In the genomic region with DNA sequence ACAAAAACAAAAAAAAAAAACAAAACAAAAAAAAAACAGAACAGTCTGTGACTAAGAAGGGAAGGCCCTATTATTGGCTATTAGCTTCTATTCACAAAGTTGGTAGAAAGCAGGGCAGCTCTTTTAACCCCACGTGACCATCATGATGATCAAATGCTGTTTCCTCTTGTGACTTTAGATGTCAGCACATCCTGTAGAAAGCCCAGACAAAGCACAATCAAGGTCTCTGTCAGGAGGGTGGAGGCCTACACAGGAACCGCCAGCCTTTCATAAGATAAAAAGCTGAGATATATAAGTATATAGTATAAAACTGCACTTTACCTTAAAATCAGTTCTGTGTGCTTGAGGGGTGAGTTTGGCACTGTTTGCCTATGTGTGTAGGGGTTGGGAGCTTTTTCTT, we compare ENCODE assay signal across 15 mouse cellular contexts. TPM values are rescaled to one million over a fixed set of nuclear protein-coding genes. Genes with fewer than 3 reads are reported as not detected.
DNase-seq lines count a peak whose midpoint lies in the region; ATAC-seq lines count a peak whose summit lies in the region.
"Had no signal": no experiment of that assay in that cellular context is flagged by ENCODE, and none has a peak within 500 bp of the region (broad histone marks: within the 10 kb centered on the region; RNA-seq: fewer than 3 reads in every experiment).

No protein-coding gene starts in this region.

- H3K4me3 ChIP-seq in heart, embryonic 10.5 days: no peak overlapping the region
- no peak overlapping the region for H3K4me3 ChIP-seq in macrophage (ENCODE audit: inconsistent target)
- H3K4me3 ChIP-seq: embryonic facial prominence, embryonic 12.5 days; liver, embryonic 12.5 days had no signal

- peaks cover 17% of the 10 kb centered on the region for H3K27me3 ChIP-seq in heart, embryonic 10.5 days (ENCODE audit: insufficient read depth, poor library complexity, severe bottlenecking)
- H3K27me3 ChIP-seq: embryonic facial prominence, embryonic 12.5 days had no signal

- no peaks in the 10 kb centered on the region for H3K4me1 ChIP-seq in heart, embryonic 10.5 days
- H3K4me1 ChIP-seq: liver, embryonic 12.5 days had no signal

- H3K79me2 ChIP-seq in macrophage (ENCODE audit: inconsistent target): no peaks in the 10 kb centered on the region

- no peak overlapping the region for H3K27ac ChIP-seq in heart, embryonic 10.5 days
- peak overlapping the region; percentile 61 for H3K27ac ChIP-seq in macrophage
- H3K27ac ChIP-seq: embryonic facial prominence, embryonic 12.5 days; kidney, postnatal 0 days; liver, embryonic 12.5 days had no signal

- no peaks in the 10 kb centered on the region for H3K36me3 ChIP-seq in heart, embryonic 10.5 days
- H3K36me3 ChIP-seq in macrophage (ENCODE audit: inconsistent target): no peaks in the 10 kb centered on the region
- H3K36me3 ChIP-seq: embryonic facial prominence, embryonic 12.5 days; G1E; liver, embryonic 12.5 days had no signal

- WGBS in heart, embryonic 10.5 days: 42% methylated on average over 2 of the region's 2 CpGs
- 44% methylated on average over 2 of the region's 2 CpGs for WGBS in macrophage (ENCODE audit: missing documents)

- peak; percentile 90 for DNase-seq in heart, adult 11 months
- DNase-seq in heart, embryonic 10.5 days (ENCODE audit: low spot score): no peak
- DNase-seq in spleen, postnatal 36 days (ENCODE audit: low spot score in 2 of 2): peak; percentile 25 to 33
- DNase-seq in spleen, postnatal 10 days (ENCODE audit: low spot score in 2 of 2): no peak
- no peak for DNase-seq in testis, postnatal 14 days (ENCODE audit: low spot score)
- no peak for DNase-seq in urinary bladder, postnatal 36 days (ENCODE audit: low spot score in 2 of 2)
- DNase-seq: cerebellum, postnatal 36 days; heart, postnatal 14 days; right cerebral cortex, postnatal 25 days had no signal

- H3K9me3 ChIP-seq in heart, embryonic 10.5 days: no peaks in the 10 kb centered on the region
- H3K9me3 ChIP-seq: embryonic facial prominence, embryonic 12.5 days; G1E; liver, embryonic 12.5 days had no signal

- no peak for ATAC-seq in erythroid progenitor cell, adult 5-6 weeks (replicated peaks; ENCODE audit: low FRiP score, poor library complexity, severe bottlenecking)
- ATAC-seq: liver, embryonic 12.5 days had no signal

RNA-seq across cellular contexts. Expression of a gene that starts 17.9 kb away (rescaled TPM):
- 5.2 and 8.2 TPM in 2 replicates for polyA plus RNA-seq in heart, embryonic 10.5 days (2016; fragmentation: Nextera tagmentation; extraction: Ambion mirVana)
- 100 to 1,000 TPM in 5 of 26 experiments, 10 to 100 TPM in 21; 30.3 to 189 (median 79.1) TPM for total RNA-seq in macrophage (2018; cell fraction: chromatin; rRNA removed)
- total RNA-seq in macrophage (2018; cell fraction: cytosol; rRNA removed): 100 to 1,000 TPM in 1 of 26 experiments, 10 to 100 TPM in 25; 33.3 to 105 (median 63.8) TPM
- total RNA-seq in macrophage (2018; cell fraction: nucleus; rRNA removed): 100 to 1,000 TPM in 16 of 26 experiments, 10 to 100 TPM in 10; 40.2 to 160 (median 103) TPM
- 36.8 to 107 TPM (median 48.9 TPM) in 3 replicates for polyA plus RNA-seq in macrophage (2018)
- total RNA-seq in erythroid progenitor cell, adult 5-6 weeks (2015; ENCODE audit: low replicate concordance): 43.2 and 55.8 TPM in 2 replicates
- total RNA-seq in erythroid progenitor cell, adult 5-6 weeks (2017; ENCODE audit: low replicate concordance): 30.9 and 54.2 TPM in 2 replicates

Comparison
In these comparisons a context has a peak if more than half of its experiments do, and no peak if none do; other contexts are left out.
1. DNase-seq: peak in heart, adult 11 months (single experiment) and spleen, postnatal 36 days (2 of 2); none in heart, embryonic 10.5 days (single experiment), spleen, postnatal 10 days (0 of 2), testis, postnatal 14 days (single experiment) and urinary bladder, postnatal 36 days (0 of 2).